Mouse (Mus musculus) neural tube, embryonic 10.5 days (tissue): ENCODE measurements around the gene Lrrc10b.

ENCODE experiments used
- DNase-seq: peaks from one replicate; pipeline ENCODE4 v3.0.0-alpha.2; 2017; ENCODE audit warnings: low spot score; ENCODE audit errors: extremely low spot score

The Lrrc10b gene

GRCm38 (mm10) chr19:10456752-10457483 lies at the start of gene Lrrc10b:
Gene Lrrc10b (minus strand): TSS chr19:10457473.
- peak; percentile 77 for DNase-seq

GRCm38 (mm10) chr19:10502571-10502970 lies 45.3 kb upstream of the Lrrc10b start:
- DNase-seq: peak; percentile 61

DNA sequence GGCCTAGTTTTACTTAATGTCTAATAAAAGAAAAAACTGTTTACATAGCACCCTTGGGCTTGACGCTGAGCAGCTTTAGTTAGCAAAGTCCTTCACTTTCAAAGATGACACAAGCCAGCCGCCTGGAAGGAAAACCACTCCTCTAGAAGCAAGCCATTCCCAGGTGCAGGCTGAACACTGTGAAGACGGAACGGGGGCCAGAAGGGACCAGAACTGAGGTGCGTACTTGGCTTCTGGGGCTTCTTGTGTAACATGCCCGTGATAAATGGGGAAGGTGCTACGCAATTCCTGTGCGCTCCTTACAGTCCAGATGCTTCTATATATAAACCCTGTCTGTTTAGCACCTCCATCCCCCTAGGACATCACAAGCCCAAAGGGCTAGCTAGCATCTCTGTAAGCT lies 43.3 kb upstream of the Lrrc10b start:
- DNase-seq: no peak

- DNase-seq: no peak
Observed at GRCm38 (mm10) chr19:10497512-10498160, 40.4 kb upstream of the Lrrc10b start.

DNA sequence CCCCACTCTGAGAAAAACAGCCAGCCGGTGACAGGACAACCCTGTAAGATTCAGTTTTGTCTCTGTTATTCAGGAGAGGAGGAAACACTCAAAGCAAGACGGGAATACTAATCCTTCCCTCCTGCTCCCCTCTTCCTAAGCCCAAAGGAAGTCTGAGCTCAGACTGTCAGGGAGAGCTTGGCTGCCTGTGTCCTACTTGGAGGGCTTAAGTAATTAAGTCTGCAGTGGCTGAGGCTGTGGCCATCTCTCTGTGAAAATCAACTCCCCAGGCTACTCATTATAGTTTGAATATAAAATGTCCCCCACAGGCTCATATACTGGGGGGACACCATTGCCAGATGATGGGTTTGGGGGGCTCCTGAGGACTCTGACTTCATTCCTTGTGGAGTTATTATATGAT lies 39.7 kb upstream of the Lrrc10b start:
- DNase-seq: no peak

- DNase-seq: no peak
Observed at GRCm38 (mm10) chr19:10495670-10496069, 38.4 kb upstream of the Lrrc10b start.

DNA sequence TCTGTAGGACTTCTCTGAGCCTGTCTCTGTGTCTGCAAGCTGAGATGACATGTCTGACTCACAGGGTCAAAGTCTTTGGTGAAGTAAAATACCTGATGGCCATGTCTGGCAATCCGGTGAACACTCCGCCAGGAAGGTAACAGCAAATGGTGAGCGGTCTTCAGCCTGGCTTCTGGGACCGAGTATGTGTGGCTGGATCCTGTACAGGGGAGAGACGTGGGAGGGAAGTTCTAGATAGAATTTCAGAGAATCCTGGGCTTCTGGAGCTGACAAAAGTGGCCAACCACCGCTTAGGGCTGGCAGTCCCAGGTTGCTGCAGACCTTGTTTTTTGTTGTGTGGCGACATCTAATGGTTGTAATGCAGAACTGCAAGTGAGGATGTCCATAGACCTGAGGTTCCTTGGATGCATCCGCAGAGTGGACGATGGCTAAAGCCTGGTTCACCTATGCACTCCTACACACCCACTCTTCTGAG lies 29.0 kb upstream of the Lrrc10b start:
- DNase-seq: peak; percentile 66

GRCm38 (mm10) chr19:10482703-10483102 lies 25.4 kb upstream of the Lrrc10b start, which contains the start of gene Ppp1r32:
Gene Ppp1r32 (minus strand): TSS chr19:10482928.
- DNase-seq: peak; percentile 52

GRCm38 (mm10) chr19:10479541-10479940 lies 22.3 kb upstream of the Lrrc10b start:
- DNase-seq: no peak

GRCm38 (mm10) chr19:10473779-10474178 lies 16.5 kb upstream of the Lrrc10b start:
- DNase-seq: no peak

GRCm38 (mm10) chr19:10472958-10473357 lies 15.7 kb upstream of the Lrrc10b start:
- no peak for DNase-seq

- no peak for DNase-seq
Observed at GRCm38 (mm10) chr19:10469171-10469658, 11.9 kb upstream of the Lrrc10b start.

DNA sequence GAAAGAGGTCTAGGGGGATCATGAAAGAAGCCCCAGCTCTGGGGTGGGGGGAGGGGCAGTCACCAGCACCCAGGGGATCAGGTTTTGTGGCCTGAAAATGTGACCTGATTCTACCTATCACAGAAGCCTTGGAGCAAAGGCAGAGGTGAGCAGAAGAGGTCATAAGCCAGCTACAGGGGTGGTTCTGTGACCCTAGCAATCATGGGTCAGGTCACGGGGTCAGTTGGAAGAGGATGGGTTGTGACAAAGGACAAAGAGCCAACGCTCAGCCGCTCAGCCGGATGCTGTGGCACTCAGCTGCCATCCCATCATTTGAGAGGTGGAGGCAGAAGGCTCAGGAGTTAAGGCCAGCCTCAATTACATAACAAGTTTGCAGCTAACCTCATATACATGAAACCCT lies 7.2 kb upstream of the Lrrc10b start:
- DNase-seq: no peak

- DNase-seq: no peak
Observed at GRCm38 (mm10) chr19:10461584-10461983, 4.3 kb upstream of the Lrrc10b start.

- DNase-seq: no peak
Observed at GRCm38 (mm10) chr19:10459907-10460306, 2.6 kb upstream of the Lrrc10b start.

DNA sequence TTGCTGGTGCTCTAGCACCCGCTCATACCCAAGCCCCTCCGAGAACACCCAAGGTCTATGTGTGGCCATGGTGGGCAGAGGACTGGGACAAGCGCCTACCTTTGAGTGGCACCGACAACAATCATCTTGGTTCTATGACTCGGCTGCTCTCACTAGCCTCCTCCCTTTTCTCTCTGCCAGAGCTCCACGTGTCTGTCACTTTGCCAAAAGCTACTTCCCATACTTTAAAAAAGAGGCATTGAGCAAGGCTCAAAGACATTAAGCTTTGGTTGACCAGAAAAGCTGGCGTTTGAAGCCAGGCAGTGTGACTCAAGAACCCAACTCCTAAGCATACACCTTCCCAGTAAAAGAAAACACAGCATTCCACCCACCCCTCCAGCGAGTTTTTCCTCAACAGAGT lies 823 bp upstream of the Lrrc10b start:
- no peak for DNase-seq

DNA sequence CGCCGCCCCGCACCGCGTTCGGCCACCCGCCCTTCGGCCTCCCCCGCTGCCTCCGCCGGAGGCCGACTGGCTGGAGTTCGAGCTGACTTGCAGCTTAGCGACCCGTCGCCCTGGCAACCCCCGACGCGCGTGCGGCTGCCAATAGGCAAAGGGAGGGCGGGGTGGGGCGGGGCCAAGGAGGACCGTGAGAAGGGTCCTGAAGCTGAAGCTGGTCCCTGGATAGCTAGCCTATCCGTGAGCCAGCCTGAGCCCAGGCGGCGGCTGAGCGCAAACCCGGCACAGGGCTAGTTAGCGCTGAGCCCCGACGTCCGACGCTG lies 169 bp upstream of the Lrrc10b start:
- DNase-seq: peak; percentile 90

GRCm38 (mm10) chr19:10455437-10455806 lies 1.9 kb downstream of the Lrrc10b start:
- DNase-seq: no peak

DNA sequence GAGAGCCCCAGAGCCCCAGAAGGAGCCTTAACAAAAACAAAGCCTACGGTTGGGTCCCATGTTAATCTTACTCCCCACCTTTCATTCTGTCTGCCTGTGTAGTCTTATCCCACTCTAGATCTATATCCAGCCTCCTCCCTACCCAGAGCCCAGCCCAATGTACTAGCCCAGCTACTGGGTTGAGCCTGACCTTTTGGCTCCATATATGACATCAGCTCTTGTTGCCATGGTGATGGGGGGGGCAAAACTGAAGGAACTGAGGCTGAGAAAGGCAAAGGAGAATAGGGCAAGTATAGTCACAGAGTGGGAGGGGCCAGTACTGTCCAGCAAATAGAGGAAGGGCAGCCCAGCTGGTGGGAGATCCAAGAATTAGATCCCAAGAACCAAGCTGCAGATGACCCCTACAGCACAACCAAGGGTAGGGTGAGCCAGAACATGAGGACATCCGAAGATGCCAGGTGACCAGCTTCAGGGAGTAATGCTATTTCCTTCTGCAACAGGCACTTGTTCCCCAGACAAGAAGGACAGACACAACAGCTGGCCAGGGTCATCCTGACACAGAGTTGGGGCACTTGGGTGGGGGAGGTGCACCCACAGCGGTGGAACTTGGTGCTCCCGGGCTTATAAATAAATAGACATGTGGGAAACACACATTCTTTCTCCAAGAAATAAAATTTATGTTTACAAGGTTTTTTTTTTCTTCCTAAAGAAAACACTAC lies 2.4 kb downstream of the Lrrc10b start:
- DNase-seq: no peak

DNA sequence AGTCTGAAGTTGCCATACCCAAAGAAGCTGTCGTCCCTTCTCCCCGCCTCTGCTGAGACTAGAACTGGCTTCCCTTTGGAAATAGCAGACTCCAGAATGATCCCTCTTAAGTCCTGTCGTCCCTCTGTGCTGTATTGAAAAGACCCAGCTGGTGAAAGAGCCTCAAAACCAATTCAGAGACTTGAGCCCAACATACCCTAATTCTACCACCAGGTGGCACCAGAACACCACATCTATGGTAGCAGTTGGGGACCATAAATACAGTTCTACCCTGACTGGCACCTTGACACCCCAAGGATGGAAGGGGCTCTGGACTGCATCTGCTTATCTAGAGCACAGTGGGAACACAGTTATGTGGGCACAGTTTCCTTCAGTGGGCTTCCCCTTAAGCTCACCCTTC lies 7.6 kb downstream of the Lrrc10b start:
- peak; percentile 75 for DNase-seq

DNA sequence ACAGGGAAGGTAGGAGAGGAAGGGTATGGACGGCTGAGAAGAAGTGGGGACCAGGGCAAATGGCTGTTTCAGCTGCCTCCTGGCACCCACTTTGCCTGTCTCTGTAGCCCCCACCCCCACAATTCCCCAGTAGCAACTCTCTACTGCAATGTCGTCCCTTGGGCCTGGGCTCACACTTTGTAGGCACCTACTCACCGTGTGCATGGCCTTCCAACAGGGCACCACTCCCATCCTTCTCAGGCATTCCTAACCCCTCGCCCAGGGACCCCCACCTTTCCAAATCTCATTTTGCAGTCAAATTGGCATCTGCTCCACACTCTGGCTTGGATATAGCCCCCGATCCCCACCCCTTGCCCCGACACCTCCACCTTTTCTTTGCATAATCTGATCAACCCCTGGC lies 8.1 kb downstream of the Lrrc10b start:
- no peak for DNase-seq

GRCm38 (mm10) chr19:10448275-10448674 lies 9.0 kb downstream of the Lrrc10b start:
- no peak for DNase-seq
